Mouse (Mus musculus) bone marrow, adult 2 months (tissue): ENCODE results near the gene Olfr957. TPM values are rescaled to one million over a fixed set of nuclear protein-coding genes. Genes with fewer than 3 reads are reported as not detected.

Experiments used
- H3K27ac ChIP-seq: fragments of 200-500 bp; 2 replicates; pipeline ENCODE4 v1.5.1; 2012; ENCODE audit warnings: low read depth, mild to moderate bottlenecking, control low read depth, inconsistent platforms, low read length; ENCODE audit not compliant: control insufficient read depth, poor library complexity, insufficient read depth
- H3K4me1 ChIP-seq: fragments of 200-500 bp; 2 replicates; pipeline ENCODE4 v1.6.1; 2011; ENCODE audit warnings: low read length; ENCODE audit not compliant: control insufficient read depth, insufficient read depth
- H3K4me3 ChIP-seq: fragments of 200-500 bp; replicated peaks from 2 replicates; pipeline ENCODE3; 2011; ENCODE audit warnings: mild to moderate bottlenecking, low read depth, low read length, control low read depth; ENCODE audit not compliant: control insufficient read depth
- CTCF ChIP-seq: fragments of 200-500 bp; IDR thresholded peaks from 2 replicates; pipeline ENCODE4 v1.5.1; 2011; ENCODE audit warnings: low read length, control low read depth; ENCODE audit not compliant: control insufficient read depth, insufficient read depth
- POLR2A ChIP-seq: fragments of 200-500 bp; IDR thresholded peaks from 2 replicates; pipeline ENCODE4 v1.6.1; 2011; ENCODE audit warnings: low read depth, mild to moderate bottlenecking, control low read depth, low read length, borderline replicate concordance; ENCODE audit not compliant: control insufficient read depth
- WGBS: fragments of 180-500 bp; shearing (Covaris S2); methylation state at CpG from one replicate; pipeline ENCODE4 v1.1.7; 2018; 5-methylcytosine and 5-hydroxymethylcytosine counted together
- polyA plus RNA-seq: library from polyadenylated mRNA; stranded (reverse); fragments of >200 nt; gene quantifications from 2 replicates; pipeline ENCODE4 v1.2.4, GENCODE M21; 2011; ENCODE audit warnings: low replicate concordance; ENCODE audit not compliant: missing spikeins, insufficient read depth, insufficient read length

The Olfr957 gene
- polyA plus RNA-seq, 1 experiment, result not detected

GRCm38 (mm10) chr9:39508998-39509397 lies 6.6 kb downstream of the Olfr957 start:
- Histone ChIP-seq H3K4me1 (no peaks in the 10 kb centered on the region), H3K4me3 (no peak overlapping the region), H3K27ac (no peak overlapping the region)
- WGBS, result 10% methylated on average over 6 of the region's 6 CpGs
- TF ChIP-seq POLR2A, result no peak
- no peak for TF ChIP-seq CTCF

- Histone ChIP-seq H3K27ac (no peak within 1 kb of the TSS), H3K4me3 (no peak within 1 kb of the TSS), H3K4me1 (no peaks in the 10 kb centered on the region)
- 72% methylated on average over 2 of the region's 2 CpGs for WGBS
- TF ChIP-seq CTCF (no peak), POLR2A (no peak)
Observed at GRCm38 (mm10) chr9:39493895-39494294, 21.7 kb downstream of the Olfr957 start, which contains the start of gene Olfr44. Gene Olfr44, minus strand, starts transcription at chr9:39493995.

DNA sequence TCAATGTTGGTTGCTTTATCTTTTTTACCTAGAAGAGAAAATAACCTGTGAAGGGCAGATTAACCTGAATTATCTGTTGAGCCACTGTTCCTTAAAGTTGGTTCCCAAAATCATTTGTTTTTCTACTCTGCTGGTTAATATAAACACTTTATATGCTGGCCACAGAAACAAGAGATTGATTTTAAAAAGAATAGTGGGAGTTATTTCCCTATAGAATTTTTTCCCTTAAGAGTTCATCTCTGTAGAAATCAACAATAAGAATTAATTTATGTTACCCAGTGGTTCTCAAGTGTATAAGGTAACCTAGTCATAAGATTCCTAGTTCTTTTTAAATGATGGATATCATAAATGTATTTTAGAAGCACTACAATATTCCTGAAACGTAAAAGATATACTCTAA lies 43.8 kb downstream of the Olfr957 start, which contains the start of gene Olfr955:
TSS of gene Olfr955 (minus strand) at position 101 of the 400 bp plus-strand sequence.
- H3K27ac ChIP-seq, result no peak within 1 kb of the TSS
- no peak for TF ChIP-seq POLR2A
- TF ChIP-seq CTCF, result no peak
- H3K4me3 ChIP-seq, result no peak within 1 kb of the TSS
- H3K4me1 ChIP-seq, result no peaks in the 10 kb centered on the region
- WGBS, result 40% methylated on average over 1 of the region's 1 CpGs

Other genes with a start within 250 kb of the Olfr957 start
- gene Olfr945, start 239.0 kb downstream of the Olfr957 start, polyA plus RNA-seq, result not detected in 2 replicates
- gene Olfr948, start 189.8 kb downstream of the Olfr957 start, polyA plus RNA-seq, result not detected in 2 replicates
- gene Olfr951, start 128.4 kb downstream of the Olfr957 start, polyA plus RNA-seq, result 0.50 TPM in 1 of 2 replicates, not detected in the other
- gene Olfr952, start 88.7 kb downstream of the Olfr957 start, polyA plus RNA-seq, result not detected in 2 replicates
- gene Olfr954, start 59.1 kb downstream of the Olfr957 start, polyA plus RNA-seq, result not detected in 2 replicates
- gene Olfr955, start 43.9 kb downstream of the Olfr957 start, polyA plus RNA-seq, result not detected in 2 replicates
- gene Olfr44, start 21.8 kb downstream of the Olfr957 start, polyA plus RNA-seq, result not detected in 2 replicates
- gene Olfr958, start 38.2 kb upstream of the Olfr957 start, polyA plus RNA-seq, result not detected in 2 replicates
- not detected in 2 replicates for gene Olfr959, start 59.8 kb upstream of the Olfr957 start, polyA plus RNA-seq
- 0.35 TPM in 1 of 2 replicates, not detected in the other for gene AW551984, start 88.6 kb upstream of the Olfr957 start, polyA plus RNA-seq
- not detected in 2 replicates for gene Olfr148, start 94.8 kb upstream of the Olfr957 start, polyA plus RNA-seq
- not detected in 2 replicates for gene Olfr960, start 105.6 kb upstream of the Olfr957 start, polyA plus RNA-seq
- gene Olfr961, start 129.3 kb upstream of the Olfr957 start, polyA plus RNA-seq, result not detected in 2 replicates
- not detected in 2 replicates for gene Olfr963, start 151.4 kb upstream of the Olfr957 start, polyA plus RNA-seq
- not detected in 2 replicates for gene Olfr149, start 191.3 kb upstream of the Olfr957 start, polyA plus RNA-seq
- not detected in 2 replicates for gene Olfr965, start 195.5 kb upstream of the Olfr957 start, polyA plus RNA-seq
- 1.1 and 5.3 TPM in 2 replicates for gene Olfr150, start 215.2 kb upstream of the Olfr957 start, polyA plus RNA-seq
- not detected in 2 replicates for gene Olfr967, start 230.4 kb upstream of the Olfr957 start, polyA plus RNA-seq